ENCODE assay signal across 1 mouse cellular context in genomic region chr10:78148834-78149766, GRCm38 (mm10).
TF ChIP-seq lines count a peak whose summit lies in the region.

No protein-coding gene starts in this region.

TF ChIP-seq in MEL, 35 proteins besides CTCF, POLR2A, EP300 and RAD21 (continued from another document):
- TF ChIP-seq ZNF384 (IDR thresholded peaks at IDR 0.05; ENCODE audit: low read depth, low read length) (peak; percentile 69), TAL1 (IDR thresholded peaks at IDR 0.05; ENCODE audit: low read length) (no peak)
